Mouse (Mus musculus) olfactory bulb, adult 2 months (tissue): ENCODE results near the gene Mal. TPM values are rescaled to one million over a fixed set of nuclear protein-coding genes. Genes with fewer than 3 reads are reported as not detected.
"Not testable (repeated sequence)": the region's sequence is repeated elsewhere in the genome, so short reads cannot be mapped to it uniquely, and the experiment has no call there.

ENCODE experiments used
- H3K27ac ChIP-seq: fragments of 200-500 bp; 2 replicates; pipeline ENCODE4 v1.5.1; 2012; ENCODE audit warnings: low read depth, low read length; ENCODE audit not compliant: insufficient read depth
- H3K4me1 ChIP-seq: fragments of 200-500 bp; 2 replicates; pipeline ENCODE4 v1.6.1; 2012; ENCODE audit warnings: low read length; ENCODE audit not compliant: control insufficient read depth, insufficient read depth
- H3K4me3 ChIP-seq: fragments of 200-500 bp; 2 replicates; pipeline ENCODE4 v1.5.1; 2012; ENCODE audit warnings: mild to moderate bottlenecking, low read depth, low read length, moderate library complexity; ENCODE audit not compliant: insufficient read depth
- CTCF ChIP-seq: fragments of 200-500 bp; IDR thresholded peaks from 2 replicates; pipeline ENCODE4 v1.5.1; 2012; ENCODE audit warnings: low read depth, mild to moderate bottlenecking, low read length, moderate library complexity; ENCODE audit not compliant: insufficient read depth
- POLR2A ChIP-seq: fragments of 200-500 bp; IDR thresholded peaks from 2 replicates; pipeline ENCODE4 v1.6.1; 2012; ENCODE audit warnings: mild to moderate bottlenecking, low read depth, low read length, moderate library complexity; ENCODE audit not compliant: insufficient read depth
- WGBS: fragments of 180-500 bp; shearing (Covaris S2); methylation state at CpG from one replicate; pipeline ENCODE4 v1.1.7; 2018; 5-methylcytosine and 5-hydroxymethylcytosine counted together
- polyA plus RNA-seq: library from polyadenylated mRNA; stranded (reverse); fragments of >200 nt; gene quantifications from 2 replicates; pipeline ENCODE4 v1.2.4, GENCODE M21; 2012; ENCODE audit warnings: low replicate concordance; ENCODE audit not compliant: missing spikeins, insufficient read depth, insufficient read length

Gene Mal
- polyA plus RNA-seq, 1 experiment = not detected

DNA sequence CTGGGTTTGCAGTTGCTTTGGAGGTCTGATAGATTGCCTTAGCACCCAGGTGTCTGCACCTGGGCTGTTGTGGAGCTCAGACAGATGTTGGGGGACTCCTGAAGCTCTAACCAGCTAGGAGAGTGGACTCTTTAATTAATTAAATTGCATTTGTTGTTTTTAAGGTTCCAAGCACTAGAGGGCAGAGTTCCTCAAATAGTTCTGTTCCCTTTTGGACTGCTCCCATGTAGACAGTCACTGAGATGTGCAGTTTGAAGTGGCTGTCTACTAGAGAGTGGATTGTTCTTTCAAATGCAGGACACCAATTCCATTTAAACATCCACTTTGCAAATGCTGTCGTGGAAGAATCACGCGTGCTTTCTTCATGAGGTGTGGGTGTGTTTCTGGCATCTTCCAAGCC lies 48.3 kb downstream of the Mal start:
- Histone ChIP-seq H3K4me3 (no peak overlapping the region), H3K27ac (no peak overlapping the region), H3K4me1 (0 out of 2 replicates have a peak, but pooled peaks cover 2% of the 10 kb centered on the region)
- WGBS = 49% methylated on average over 3 of the region's 3 CpGs
- no peak for TF ChIP-seq POLR2A
- TF ChIP-seq CTCF = no peak

DNA sequence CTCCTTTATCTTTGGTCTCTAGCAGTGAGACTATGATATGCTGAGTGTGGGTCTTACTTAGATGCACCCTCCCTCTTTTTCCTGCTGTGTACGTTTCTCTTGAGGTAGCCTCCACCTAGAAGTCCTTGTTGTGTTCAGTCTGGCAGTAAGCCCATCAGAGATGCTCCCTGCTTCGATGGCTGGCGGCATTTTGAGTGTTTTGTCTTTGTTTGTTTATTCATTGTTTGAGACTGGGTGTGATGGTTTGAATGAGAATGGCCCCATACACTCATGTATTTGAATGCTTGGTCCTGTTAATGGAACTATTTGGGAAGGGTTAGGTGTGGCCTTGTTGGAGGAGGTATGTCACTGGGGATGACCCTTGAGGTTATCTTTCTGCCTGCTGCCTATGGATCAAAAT lies 51.3 kb downstream of the Mal start:
- Histone ChIP-seq H3K27ac (no peak overlapping the region), H3K4me1 (0 out of 2 replicates have a peak, but pooled peaks cover 2% of the 10 kb centered on the region), H3K4me3 (no peak overlapping the region)
- no peak for TF ChIP-seq POLR2A
- TF ChIP-seq CTCF = no peak
- 91% methylated on average over 3 of the region's 3 CpGs for WGBS

DNA sequence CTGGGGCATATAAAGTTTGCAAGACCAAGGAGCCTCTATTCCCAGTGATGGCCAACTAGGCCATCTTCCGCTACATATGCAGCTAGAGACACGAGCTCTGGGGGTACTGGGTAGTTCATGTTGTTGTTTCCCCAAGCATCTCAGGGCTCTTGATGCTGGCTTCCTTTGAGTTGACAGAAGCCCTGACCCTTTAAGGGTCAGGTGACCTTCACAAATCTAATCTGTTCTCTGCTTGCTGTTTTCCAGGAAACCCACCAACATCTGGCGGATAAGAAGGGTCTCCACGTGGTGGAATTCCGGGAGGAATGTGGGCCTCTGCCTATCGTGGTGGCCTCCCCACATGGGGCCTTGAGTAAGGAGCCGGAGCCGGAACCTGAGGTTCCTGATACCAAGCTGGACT lies 53.1 kb downstream of the Mal start:
- H3K4me1 ChIP-seq, H3K27ac ChIP-seq, H3K4me3 ChIP-seq: not testable (repeated sequence)
- WGBS = 92% methylated on average over 6 of the region's 8 CpGs

DNA sequence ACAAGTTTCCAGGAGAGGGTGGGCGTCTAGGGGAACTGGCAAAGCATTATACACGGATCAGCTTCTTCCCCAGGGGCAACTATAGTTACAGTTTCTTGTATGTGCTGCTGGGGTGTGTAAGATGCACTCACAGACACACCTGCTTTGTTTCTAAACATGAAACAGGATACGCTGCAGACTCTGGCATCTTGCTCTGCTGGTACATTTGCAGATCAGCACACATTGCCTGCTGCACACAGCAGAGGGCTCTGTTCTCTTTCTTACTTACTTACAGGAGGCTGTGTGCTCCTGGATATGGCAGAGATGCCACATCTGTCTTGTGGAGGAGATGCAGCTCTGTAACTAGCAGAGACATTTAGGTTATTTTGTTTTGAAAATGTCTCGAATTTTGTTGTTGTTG lies 65.7 kb downstream of the Mal start:
- TF ChIP-seq CTCF (no peak), POLR2A (no peak)
- H3K4me3 ChIP-seq = no peak overlapping the region

DNA sequence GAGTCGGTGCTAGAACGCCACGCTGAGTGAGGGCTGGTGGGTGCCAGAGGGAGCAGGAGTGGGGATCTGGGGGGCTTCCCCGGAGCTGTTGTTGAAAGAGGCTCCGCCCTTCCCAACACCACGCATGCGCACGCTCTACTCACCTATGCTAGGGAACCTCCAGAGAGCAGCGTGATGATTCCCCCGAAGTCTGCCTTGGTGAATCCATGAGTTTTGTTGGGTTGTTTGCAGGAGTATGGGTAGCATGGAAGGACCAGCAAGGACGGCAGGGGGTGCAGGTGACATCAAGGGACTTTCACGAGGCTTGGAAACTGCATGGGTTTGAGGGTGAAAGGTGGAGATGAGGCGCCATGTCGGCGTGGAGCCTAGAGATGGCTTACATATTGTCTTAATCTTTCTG lies 66.3 kb downstream of the Mal start:
- 77% methylated on average over 15 of the region's 15 CpGs for WGBS
- TF ChIP-seq CTCF (no peak), POLR2A (no peak)
- H3K4me3 ChIP-seq = no peak overlapping the region; the same call in 1 of the 2 replicates

More for the DNA sequence above, 65.7 kb downstream of the Mal start:
- WGBS = 70% methylated on average over 4 of the region's 4 CpGs
- Histone ChIP-seq H3K4me1 (peaks cover 3% of the 10 kb centered on the region), H3K27ac (no peak overlapping the region)

DNA sequence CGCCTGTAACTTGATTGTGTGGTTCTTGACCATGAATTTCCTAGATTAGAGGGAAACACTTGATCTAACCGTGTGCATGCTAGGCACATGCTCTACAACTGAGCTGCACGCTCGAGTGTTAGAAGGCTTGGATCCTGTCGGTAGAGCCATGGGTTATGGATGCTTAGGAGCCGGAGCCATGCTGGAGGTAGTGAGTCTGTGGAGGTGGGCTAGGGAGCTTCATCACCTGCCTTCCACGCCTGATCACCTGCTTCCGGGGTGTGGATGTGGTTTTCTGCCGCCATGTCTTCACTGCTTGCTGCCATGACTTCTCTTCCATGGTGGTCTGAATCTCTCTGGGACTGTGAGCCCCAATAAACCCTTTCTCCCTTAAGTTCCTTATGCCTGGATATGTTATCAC lies 67.6 kb downstream of the Mal start:
- Histone ChIP-seq H3K4me3 (no peak overlapping the region), H3K27ac (no peak overlapping the region), H3K4me1 (peaks cover 3% of the 10 kb centered on the region)
- WGBS = 84% methylated on average over 9 of the region's 9 CpGs
- TF ChIP-seq CTCF (no peak), POLR2A (no peak)

More for the DNA sequence above, 66.3 kb downstream of the Mal start:
- Histone ChIP-seq H3K27ac (no peak overlapping the region), H3K4me1 (peaks cover 3% of the 10 kb centered on the region)

DNA sequence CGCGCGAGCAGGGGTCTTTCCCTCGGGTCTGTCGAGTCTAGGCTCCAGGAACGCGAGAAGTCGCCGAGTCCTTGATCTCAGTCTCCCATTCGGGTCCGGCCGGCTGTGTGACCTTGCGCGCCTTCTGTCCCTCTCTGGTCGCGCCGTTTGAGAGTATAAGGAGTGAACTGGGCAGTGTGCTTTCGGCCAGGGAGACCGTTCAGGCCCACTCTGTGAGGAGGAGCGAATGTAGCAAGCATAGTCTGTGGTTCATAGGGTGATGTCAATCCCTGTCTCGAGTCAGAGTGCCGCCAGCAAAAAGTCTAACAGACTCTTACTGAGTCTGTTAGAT lies 69.0 kb downstream of the Mal start:
- under 1% methylated on average over 22 of the region's 22 CpGs for WGBS
- Histone ChIP-seq H3K4me1 (peaks cover 3% of the 10 kb centered on the region), H3K4me3 (peak overlapping the region; percentile 60), H3K27ac (peak overlapping the region; percentile 95; the same call in 1 of the 2 replicates)
- TF ChIP-seq POLR2A (no peak), CTCF (no peak)

DNA sequence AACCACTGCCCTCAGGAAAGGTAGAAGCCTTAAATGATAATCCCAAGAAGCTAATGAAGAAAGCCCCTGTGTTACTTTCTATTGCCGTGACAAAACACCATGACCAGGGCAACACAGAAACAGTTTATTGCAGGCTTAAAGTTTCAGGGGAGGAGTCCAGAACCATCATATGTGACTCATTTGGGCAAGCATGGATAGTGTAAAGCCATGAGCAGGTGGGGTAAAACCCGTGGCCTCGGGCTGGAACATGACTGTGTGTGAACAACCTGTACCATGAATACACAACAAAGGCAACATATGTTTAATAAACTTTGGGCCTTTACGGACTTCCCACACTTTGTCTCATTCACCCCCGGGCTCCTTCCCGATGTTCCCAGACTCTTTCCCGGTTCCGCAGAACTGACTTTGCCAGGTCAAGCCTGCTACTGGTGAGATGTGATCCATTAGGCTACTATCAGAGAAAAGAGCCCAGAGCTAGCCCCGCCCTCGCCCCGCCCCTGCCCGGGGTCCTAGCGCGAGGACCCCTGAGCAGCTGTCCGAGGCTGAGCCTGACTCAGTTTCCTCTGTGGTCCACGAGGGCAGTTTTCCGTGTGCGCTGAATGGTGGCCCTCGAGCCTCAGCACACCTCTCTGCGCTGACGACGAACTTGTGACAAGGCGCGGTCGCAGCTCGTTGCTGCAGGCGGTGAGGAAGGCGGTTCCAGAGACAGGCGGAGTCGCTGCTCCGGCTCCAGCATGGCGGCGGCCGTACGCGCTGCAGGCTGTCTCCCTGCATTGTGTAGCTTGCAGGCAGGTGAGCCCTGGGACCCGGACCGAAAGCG lies 69.6 kb downstream of the Mal start, which contains the start of the genes Zfp661 and Mrps5:
Zfp661 (minus strand) TSS at position 401 of the 820 bp plus-strand sequence.
Mrps5 (plus strand) TSS at position 529 of the 820 bp plus-strand sequence.
- WGBS = 3% methylated on average over 39 of the region's 39 CpGs
- peak within 1 kb of the TSS; percentile 95 for H3K27ac ChIP-seq
- H3K4me3 ChIP-seq = peak within 1 kb of the TSS; percentile 60
- peaks cover 3% of the 10 kb centered on the region for H3K4me1 ChIP-seq
- TF ChIP-seq CTCF (no peak), POLR2A (peak; percentile 29; the same call in 1 of the 2 replicates)

DNA sequence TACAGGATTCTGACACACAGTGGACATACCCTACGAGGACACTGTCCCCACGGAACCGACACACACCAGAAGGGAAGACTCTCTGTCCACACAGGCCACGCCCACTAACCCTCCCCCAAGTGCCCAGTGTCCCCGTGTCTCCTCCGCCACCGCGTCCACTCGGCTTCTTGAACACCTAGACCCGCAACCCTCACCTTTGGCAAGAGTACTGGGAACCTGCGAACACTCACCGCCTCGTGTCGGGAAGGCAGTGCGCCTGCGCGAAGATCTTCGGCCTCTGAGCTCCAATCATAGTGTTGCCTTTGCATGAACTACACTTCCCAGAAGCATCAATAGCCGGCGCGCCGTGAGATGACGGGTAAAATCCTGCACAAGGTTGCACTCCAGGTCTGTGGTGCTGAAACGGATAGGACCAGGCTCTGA lies 72.0 kb downstream of the Mal start:
- peak overlapping the region; percentile 89 for H3K4me3 ChIP-seq
- H3K27ac ChIP-seq = no peak overlapping the region

More for the DNA sequence above, 72.0 kb downstream of the Mal start:
- TF ChIP-seq POLR2A = peak; percentile 95
- TF ChIP-seq CTCF = no peak
- under 1% methylated on average over 24 of the region's 24 CpGs for WGBS
- H3K4me1 ChIP-seq = peaks cover 3% of the 10 kb centered on the region

Other genes starting within 250 kb of the Mal start
- not detected in 2 replicates for gene Gpat2, start 231.5 kb downstream of the Mal start, polyA plus RNA-seq
- not detected in 2 replicates for gene Fahd2a, start 212.1 kb downstream of the Mal start, polyA plus RNA-seq
- gene Kcnip3, start 134.6 kb downstream of the Mal start, polyA plus RNA-seq = not detected in 2 replicates
- gene Prom2, start 115.2 kb downstream of the Mal start, polyA plus RNA-seq = not detected in 2 replicates
- gene Zfp661, start 69.6 kb downstream of the Mal start, polyA plus RNA-seq = not detected in 2 replicates
- not detected in 2 replicates for gene Mrps5, start 69.5 kb downstream of the Mal start, polyA plus RNA-seq
- gene Mall, start 73.2 kb upstream of the Mal start, polyA plus RNA-seq = not detected in 2 replicates
- gene Nphp1, start 132.2 kb upstream of the Mal start, polyA plus RNA-seq = not detected in 2 replicates
- not detected in 2 replicates for gene Mtln, start 135.8 kb upstream of the Mal start, polyA plus RNA-seq
- gene Bub1, start 175.2 kb upstream of the Mal start, polyA plus RNA-seq = not detected in 2 replicates
- not detected in 2 replicates for gene Acoxl, start 182.2 kb upstream of the Mal start, polyA plus RNA-seq